Mouse (Mus musculus) liver, embryonic 15.5 days (tissue): ENCODE results near the gene Spast. TPM values are rescaled to one million over a fixed set of nuclear protein-coding genes. Genes with fewer than 3 reads are reported as not detected.

Experiments used
- ATAC-seq: fragments of 200-750 bp; cut with Nextera tagmentation; 2 replicates; pipeline ENCODE4 v1.8.0; 2017; ENCODE audit warnings: moderate number of reproducible peaks, mild to moderate bottlenecking, moderate library complexity; ENCODE audit not compliant: insufficient read depth
- H3K27ac ChIP-seq: fragments of 300-500 bp; sonication (generic); replicated peaks from 2 replicates; pipeline ENCODE4 v1.5.1; 2015; ENCODE audit warnings: mild to moderate bottlenecking, inconsistent platforms
- H3K27me3 ChIP-seq: fragments of 300-500 bp; sonication (generic); 2 replicates; pipeline ENCODE4 v1.6.1; 2015; ENCODE audit warnings: mild to moderate bottlenecking, inconsistent platforms
- H3K36me3 ChIP-seq: fragments of 300-500 bp; sonication (generic); replicated peaks from 2 replicates; pipeline ENCODE4 v1.6.1; 2015; ENCODE audit warnings: moderate library complexity, mild to moderate bottlenecking, inconsistent platforms
- H3K4me1 ChIP-seq: fragments of 300-500 bp; sonication (generic); replicated peaks from 2 replicates; pipeline ENCODE4 v1.6.1; 2015; ENCODE audit warnings: inconsistent platforms
- H3K4me2 ChIP-seq: fragments of 300-500 bp; sonication (generic); 2 replicates; pipeline ENCODE4 v1.6.1; 2015; ENCODE audit warnings: moderate library complexity, mild to moderate bottlenecking, inconsistent platforms
- H3K4me3 ChIP-seq: fragments of 300-500 bp; sonication (generic); replicated peaks from 2 replicates; pipeline ENCODE4 v1.5.1; 2015; ENCODE audit warnings: mild to moderate bottlenecking, inconsistent platforms
- H3K9ac ChIP-seq: fragments of 300-500 bp; sonication (generic); 2 replicates; pipeline ENCODE4 v1.6.1; 2015; ENCODE audit warnings: moderate library complexity, mild to moderate bottlenecking, inconsistent platforms
- H3K9me3 ChIP-seq: fragments of 300-500 bp; sonication (generic); replicated peaks from 2 replicates; pipeline ENCODE4 v1.6.1; 2016; ENCODE audit warnings: inconsistent platforms
- WGBS: fragments of 180-500 bp; shearing (Covaris S2); methylation state at CpG from one replicate; pipeline ENCODE4 v1.1.7; 2015; ENCODE audit warnings: mixed read lengths; ENCODE audit not compliant: insufficient replicate concordance; 5-methylcytosine and 5-hydroxymethylcytosine counted together
- polyA plus RNA-seq: library from polyadenylated mRNA; unstranded; fragments of >200 nt; fragmentation: Nextera tagmentation; extraction: Ambion mirVana; gene quantifications from 2 replicates; pipeline ENCODE4 v1.2.1, GENCODE M21; 2015

The Spast gene
- polyA plus RNA-seq, 1 experiment from 2014 or later: 5.3 TPM

DNA sequence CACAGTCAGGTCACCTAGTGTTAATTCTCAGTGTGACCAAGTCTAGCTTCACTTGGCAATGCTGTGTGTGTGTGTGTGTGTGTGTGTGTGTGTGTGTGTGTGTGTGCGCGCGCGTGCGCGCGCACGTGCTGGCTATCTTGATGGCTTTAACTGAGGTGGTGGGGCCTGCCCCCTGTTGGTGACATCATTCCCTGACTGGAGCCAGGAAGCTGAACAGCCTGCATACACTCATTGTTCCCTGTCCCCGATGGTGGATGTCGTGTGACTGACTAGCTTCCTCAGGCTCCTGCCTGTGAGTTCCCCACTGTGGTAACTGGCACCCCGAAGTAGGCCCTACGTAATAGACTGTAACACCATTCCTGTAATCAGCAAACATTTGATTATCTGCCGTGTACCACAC lies 92.7 kb downstream of the Spast start:
- Histone ChIP-seq H3K9me3 (no peaks in the 10 kb centered on the region), H3K9ac (no peak overlapping the region), H3K27me3 (no peaks in the 10 kb centered on the region), H3K4me1 (peaks cover 3% of the 10 kb centered on the region; the same call in 1 of the 2 replicates), H3K27ac (no peak overlapping the region), H3K4me3 (no peak overlapping the region), H3K36me3 (peaks cover 9% of the 10 kb centered on the region; the same call in 1 of the 2 replicates), H3K4me2 (no peak overlapping the region)
- WGBS: 51% methylated on average over 13 of the region's 13 CpGs
- ATAC-seq: peak; percentile 51

DNA sequence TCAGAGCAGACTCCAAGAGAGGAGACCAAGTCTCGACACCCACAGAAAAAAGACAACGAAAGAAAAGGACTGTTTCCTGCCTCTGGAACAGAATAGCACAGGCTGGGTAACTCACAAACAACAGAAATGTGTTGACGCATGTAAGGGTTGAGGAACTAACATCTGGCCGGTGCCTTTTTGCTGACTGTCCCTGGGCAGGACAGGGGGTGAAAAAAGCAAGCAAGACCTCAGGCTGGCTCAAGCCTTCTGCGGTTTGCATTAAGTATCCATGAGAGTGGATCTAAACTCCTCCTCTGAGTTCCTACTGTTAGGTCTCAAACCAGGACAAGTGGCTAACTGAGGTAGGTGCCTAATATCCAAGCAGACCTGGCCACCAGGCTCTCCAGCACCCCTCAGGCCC lies 93.8 kb downstream of the Spast start:
- H3K4me3 ChIP-seq: no peak overlapping the region
- H3K4me2 ChIP-seq: no peak overlapping the region
- H3K9ac ChIP-seq: no peak overlapping the region
- 66% methylated on average over 5 of the region's 5 CpGs for WGBS
- H3K9me3 ChIP-seq: no peaks in the 10 kb centered on the region
- no peak for ATAC-seq
- no peaks in the 10 kb centered on the region for H3K27me3 ChIP-seq
- no peak overlapping the region for H3K27ac ChIP-seq
- H3K4me1 ChIP-seq: peaks cover 3% of the 10 kb centered on the region; the same call in 1 of the 2 replicates
- no peaks in the 10 kb centered on the region for H3K36me3 ChIP-seq

DNA sequence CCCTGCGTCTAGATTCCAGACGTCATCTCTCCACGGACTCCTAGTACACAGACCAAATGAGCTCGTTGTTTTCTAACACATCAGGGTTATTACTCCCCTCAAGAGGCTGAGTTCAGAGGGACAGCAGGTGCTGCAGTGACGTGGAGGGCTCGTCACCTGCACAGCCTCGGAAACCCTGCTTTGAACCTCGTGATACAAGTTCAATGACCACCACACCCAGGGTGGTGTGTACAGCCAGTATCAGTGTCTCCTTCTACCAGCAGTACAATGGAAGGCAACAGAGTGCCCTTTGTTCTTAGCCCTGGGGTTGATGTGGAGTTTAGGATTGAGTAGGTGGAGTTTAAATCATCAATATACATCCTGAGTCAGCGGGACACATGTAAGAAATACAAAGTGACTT lies 99.0 kb downstream of the Spast start:
- 80% methylated on average over 9 of the region's 9 CpGs for WGBS
- H3K9ac ChIP-seq: no peak overlapping the region
- no peak overlapping the region for H3K4me2 ChIP-seq
- no peaks in the 10 kb centered on the region for H3K4me1 ChIP-seq
- no peaks in the 10 kb centered on the region for H3K36me3 ChIP-seq
- no peak overlapping the region for H3K27ac ChIP-seq
- H3K27me3 ChIP-seq: no peaks in the 10 kb centered on the region
- no peaks in the 10 kb centered on the region for H3K9me3 ChIP-seq
- ATAC-seq: no peak
- no peak overlapping the region for H3K4me3 ChIP-seq

DNA sequence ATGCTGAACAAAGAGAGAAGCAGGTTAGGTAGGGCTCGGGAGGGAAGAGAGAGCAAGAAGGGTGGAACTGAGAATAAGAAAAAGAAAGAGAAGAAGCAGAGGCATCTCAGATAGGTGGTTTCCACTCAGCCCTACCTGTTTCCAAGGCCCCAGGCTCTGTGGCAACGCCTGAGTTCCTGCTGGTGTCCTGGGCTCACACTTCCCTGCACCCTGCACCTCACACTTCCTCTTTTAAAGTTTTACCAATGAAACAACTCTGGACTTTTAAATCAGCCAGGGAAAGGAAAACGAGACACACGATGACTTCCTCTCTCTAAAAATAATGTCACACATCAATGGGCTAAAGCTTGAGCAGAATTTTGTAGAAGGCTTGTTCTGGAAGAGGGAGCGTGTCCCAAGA lies 101.7 kb downstream of the Spast start:
- no peaks in the 10 kb centered on the region for H3K27me3 ChIP-seq
- H3K27ac ChIP-seq: no peak overlapping the region
- 23% methylated on average over 5 of the region's 5 CpGs for WGBS
- no peak overlapping the region for H3K4me3 ChIP-seq
- H3K4me2 ChIP-seq: no peak overlapping the region
- ATAC-seq: no peak
- H3K9ac ChIP-seq: no peak overlapping the region
- no peaks in the 10 kb centered on the region for H3K36me3 ChIP-seq
- H3K4me1 ChIP-seq: no peaks in the 10 kb centered on the region
- no peaks in the 10 kb centered on the region for H3K9me3 ChIP-seq

Other genes with a start within 250 kb of the Spast start
- 88.8 and 96.4 TPM in 2 replicates for gene Memo1, start 43.5 kb upstream of the Spast start, polyA plus RNA-seq
- gene Dpy30, start 15.0 kb upstream of the Spast start, polyA plus RNA-seq: 98.0 and 119 TPM in 2 replicates
- 16.4 and 17.6 TPM in 2 replicates for gene Slc30a6, start 56.6 kb downstream of the Spast start, polyA plus RNA-seq
- gene Nlrc4, start 120.2 kb downstream of the Spast start, polyA plus RNA-seq: 0.48 and 0.58 TPM in 2 replicates
- gene Yipf4, start 150.5 kb downstream of the Spast start, polyA plus RNA-seq: 67.7 and 74.2 TPM in 2 replicates
- 25.3 and 26.1 TPM in 2 replicates for gene Birc6, start 189.3 kb downstream of the Spast start, polyA plus RNA-seq